Mouse (Mus musculus): ENCODE data around the gene Olfr1121. TPM values are rescaled to one million over a fixed set of nuclear protein-coding genes. Genes with fewer than 3 reads are reported as not detected.
"Not testable (repeated sequence)": the region's sequence is repeated elsewhere in the genome, so short reads cannot be mapped to it uniquely, and the experiment has no call there.

The Olfr1121 gene
- polyA plus RNA-seq (2015; fragmentation: Nextera tagmentation; extraction: Ambion mirVana), result not detected in 2 replicates

- Histone ChIP-seq H3K36me3 (replicated peaks; ENCODE audit: insufficient read depth, low read length) (no peaks in the 10 kb centered on the region), H3K4me2 (ENCODE audit: low read depth, low read length) (no peak within 1 kb of the TSS), H3K9ac (replicated peaks) (no peak within 1 kb of the TSS), H3K4me3 (ENCODE audit: low read depth, low read length) (no peak within 1 kb of the TSS), H3K4me1 (ENCODE audit: insufficient read depth) (no peaks in the 10 kb centered on the region), H3K27me3 (ENCODE audit: insufficient read depth, low read length) (no peaks in the 10 kb centered on the region), H3K9me3 (ENCODE audit: low read length) (no peaks in the 10 kb centered on the region), H3K27ac (ENCODE audit: low read depth) (no peak within 1 kb of the TSS)
- WGBS (ENCODE audit: insufficient replicate concordance), result 16% methylated on average over 1 of the region's 1 CpGs
- ATAC-seq, result no peak
- no peak for DNase-seq
- TF ChIP-seq EP300 (IDR thresholded peaks at IDR 0.05; ENCODE audit: low read depth) (no peak), CTCF (IDR thresholded peaks at IDR 0.05; ENCODE audit: low read depth) (no peak)
Observed at GRCm38 (mm10) chr2:87369595-87369994, at the start of gene Olfr1121. TSS of gene Olfr1121 (plus strand) at chr2:87369895.

GRCm38 (mm10) chr2:87354515-87354914, 15.2 kb upstream of the Olfr1121 start, which contains the start of gene Olfr1120:
TSS of gene Olfr1120 (plus strand) at chr2:87354815.
- 37% methylated on average over 2 of the region's 2 CpGs for WGBS (ENCODE audit: insufficient replicate concordance)
- Histone ChIP-seq H3K27ac (ENCODE audit: low read depth) (no peak within 1 kb of the TSS), H3K4me2 (ENCODE audit: low read depth, low read length) (no peak within 1 kb of the TSS), H3K36me3 (replicated peaks; ENCODE audit: insufficient read depth, low read length) (no peaks in the 10 kb centered on the region), H3K4me3 (ENCODE audit: low read depth, low read length) (no peak within 1 kb of the TSS), H3K9ac (replicated peaks) (no peak within 1 kb of the TSS), H3K9me3 (ENCODE audit: low read length) (no peaks in the 10 kb centered on the region), H3K27me3 (ENCODE audit: insufficient read depth, low read length) (no peaks in the 10 kb centered on the region), H3K4me1 (ENCODE audit: insufficient read depth) (no peaks in the 10 kb centered on the region)
- no peak for TF ChIP-seq EP300 (IDR thresholded peaks at IDR 0.05; ENCODE audit: low read depth)
- no peak for TF ChIP-seq CTCF (IDR thresholded peaks at IDR 0.05; ENCODE audit: low read depth)
- DNase-seq (no peak), ATAC-seq (no peak)

GRCm38 (mm10) chr2:87360121-87360520, 9.6 kb upstream of the Olfr1121 start:
- not testable (repeated sequence) for H3K27ac ChIP-seq (ENCODE audit: low read depth); H3K9me3 ChIP-seq (ENCODE audit: low read length); ATAC-seq; DNase-seq; H3K27me3 ChIP-seq (ENCODE audit: insufficient read depth, low read length); H3K4me3 ChIP-seq (ENCODE audit: low read depth, low read length); H3K36me3 ChIP-seq (replicated peaks; ENCODE audit: insufficient read depth, low read length); H3K4me1 ChIP-seq (ENCODE audit: insufficient read depth); H3K4me2 ChIP-seq (ENCODE audit: low read depth, low read length); H3K9ac ChIP-seq (replicated peaks)
- 81% methylated on average over 2 of the region's 2 CpGs for WGBS (ENCODE audit: insufficient replicate concordance)

- ATAC-seq (no peak), DNase-seq (no peak)
- TF ChIP-seq EP300 (IDR thresholded peaks at IDR 0.05; ENCODE audit: low read depth) (no peak), CTCF (IDR thresholded peaks at IDR 0.05; ENCODE audit: low read depth) (no peak)
- Histone ChIP-seq H3K27me3 (ENCODE audit: insufficient read depth, low read length) (no peaks in the 10 kb centered on the region), H3K9ac (replicated peaks) (no peak overlapping the region), H3K27ac (ENCODE audit: low read depth) (no peak overlapping the region), H3K4me1 (ENCODE audit: insufficient read depth) (no peaks in the 10 kb centered on the region), H3K9me3 (ENCODE audit: low read length) (no peaks in the 10 kb centered on the region), H3K4me3 (ENCODE audit: low read depth, low read length) (no peak overlapping the region), H3K4me2 (ENCODE audit: low read depth, low read length) (no peak overlapping the region), H3K36me3 (replicated peaks; ENCODE audit: insufficient read depth, low read length) (no peaks in the 10 kb centered on the region)
- 70% methylated on average over 4 of the region's 4 CpGs for WGBS (ENCODE audit: insufficient replicate concordance)
Observed at GRCm38 (mm10) chr2:87371726-87372125, 2.0 kb downstream of the Olfr1121 start.

GRCm38 (mm10) chr2:87383935-87384334, 14.2 kb downstream of the Olfr1121 start:
- ATAC-seq (no peak), DNase-seq (no peak)
- Histone ChIP-seq H3K36me3 (replicated peaks; ENCODE audit: insufficient read depth, low read length) (no peaks in the 10 kb centered on the region), H3K4me2 (ENCODE audit: low read depth, low read length) (no peak overlapping the region), H3K4me1 (ENCODE audit: insufficient read depth) (no peaks in the 10 kb centered on the region), H3K4me3 (ENCODE audit: low read depth, low read length) (no peak overlapping the region), H3K9ac (replicated peaks) (no peak overlapping the region), H3K9me3 (ENCODE audit: low read length) (0 out of 2 replicates have a peak, but pooled peaks cover 2% of the 10 kb centered on the region), H3K27ac (ENCODE audit: low read depth) (no peak overlapping the region), H3K27me3 (ENCODE audit: insufficient read depth, low read length) (no peaks in the 10 kb centered on the region)
- 64% methylated on average over 2 of the region's 2 CpGs for WGBS (ENCODE audit: insufficient replicate concordance)
- TF ChIP-seq CTCF (IDR thresholded peaks at IDR 0.05; ENCODE audit: low read depth) (no peak), EP300 (IDR thresholded peaks at IDR 0.05; ENCODE audit: low read depth) (no peak)

GRCm38 (mm10) chr2:87385549-87385948, 15.9 kb downstream of the Olfr1121 start, which contains the start of gene Olfr1122:
TSS of gene Olfr1122 (plus strand) at chr2:87385849.
- H3K9ac ChIP-seq (replicated peaks), result no peak within 1 kb of the TSS
- H3K27me3 ChIP-seq (ENCODE audit: insufficient read depth, low read length), result no peaks in the 10 kb centered on the region
- 0 out of 2 replicates have a peak, but pooled peaks cover 2% of the 10 kb centered on the region for H3K9me3 ChIP-seq (ENCODE audit: low read length)
- no peaks in the 10 kb centered on the region for H3K36me3 ChIP-seq (replicated peaks; ENCODE audit: insufficient read depth, low read length)
- no peak for ATAC-seq
- TF ChIP-seq EP300 (IDR thresholded peaks at IDR 0.05; ENCODE audit: low read depth) (no peak), CTCF (IDR thresholded peaks at IDR 0.05; ENCODE audit: low read depth) (no peak)
- 81% methylated on average over 2 of the region's 2 CpGs for WGBS (ENCODE audit: insufficient replicate concordance)
- no peak for DNase-seq
- no peak within 1 kb of the TSS for H3K4me2 ChIP-seq (ENCODE audit: low read depth, low read length)
- no peaks in the 10 kb centered on the region for H3K4me1 ChIP-seq (ENCODE audit: insufficient read depth)
- no peak within 1 kb of the TSS for H3K4me3 ChIP-seq (ENCODE audit: low read depth, low read length)
- H3K27ac ChIP-seq (ENCODE audit: low read depth), result no peak within 1 kb of the TSS

- not testable (repeated sequence) for H3K27me3 ChIP-seq (ENCODE audit: insufficient read depth, low read length); H3K36me3 ChIP-seq (replicated peaks; ENCODE audit: insufficient read depth, low read length); H3K27ac ChIP-seq (ENCODE audit: low read depth); H3K9me3 ChIP-seq (ENCODE audit: low read length); H3K4me2 ChIP-seq (ENCODE audit: low read depth, low read length); H3K9ac ChIP-seq (replicated peaks); H3K4me3 ChIP-seq (ENCODE audit: low read depth, low read length); ATAC-seq; DNase-seq; H3K4me1 ChIP-seq (ENCODE audit: insufficient read depth)
- 71% methylated on average over 5 of the region's 5 CpGs for WGBS (ENCODE audit: insufficient replicate concordance)
Observed at GRCm38 (mm10) chr2:87393605-87394004, 23.9 kb downstream of the Olfr1121 start.

GRCm38 (mm10) chr2:87394686-87395085, 25.0 kb downstream of the Olfr1121 start:
- not testable (repeated sequence) for H3K27ac ChIP-seq (ENCODE audit: low read depth); DNase-seq; H3K4me1 ChIP-seq (ENCODE audit: insufficient read depth); H3K4me3 ChIP-seq (ENCODE audit: low read depth, low read length); H3K9ac ChIP-seq (replicated peaks); H3K36me3 ChIP-seq (replicated peaks; ENCODE audit: insufficient read depth, low read length); H3K27me3 ChIP-seq (ENCODE audit: insufficient read depth, low read length); H3K9me3 ChIP-seq (ENCODE audit: low read length); H3K4me2 ChIP-seq (ENCODE audit: low read depth, low read length); ATAC-seq
- WGBS (ENCODE audit: insufficient replicate concordance), result 80% methylated on average over 7 of the region's 7 CpGs
